Mouse (Mus musculus): ENCODE data around the gene Coa7. TPM values are rescaled to one million over a fixed set of nuclear protein-coding genes. Genes with fewer than 3 reads are reported as not detected.
A peak's percentile ranks its signal among the peaks of the same experiment; 100 is the strongest.

Coa7 gene
- polyA plus RNA-seq, 1 experiment from 2014 or later: 56.7 TPM

DNA sequence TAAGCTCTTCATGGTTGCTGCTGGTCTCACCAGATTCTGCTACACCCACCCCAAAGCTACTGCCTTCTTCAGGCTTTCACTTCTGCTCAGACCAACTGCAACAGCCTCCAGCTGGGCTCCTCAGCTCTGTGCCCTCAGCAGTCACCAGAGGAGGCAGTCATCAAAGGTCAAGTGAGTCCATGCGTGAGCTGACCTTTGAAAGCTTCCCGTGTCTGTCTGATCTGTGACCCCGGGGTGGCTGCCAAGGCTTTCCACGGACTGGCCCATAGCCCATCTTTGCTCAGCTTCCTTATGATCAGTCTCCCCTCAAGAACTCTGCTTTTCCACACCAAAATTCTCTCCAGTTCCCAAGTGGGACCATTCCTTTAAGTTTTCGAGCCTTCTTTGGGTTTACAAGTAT is 41.3 kb downstream of the Coa7 start:
- Histone ChIP-seq H3K4me2 (ENCODE audit: low read length) (no peak overlapping the region), H3K27ac (ENCODE audit: low read length) (no peak overlapping the region), H3K9me3 (ENCODE audit: control insufficient read depth, low read length) (no peaks in the 10 kb centered on the region), H3K9ac (replicated peaks; ENCODE audit: low read depth, low read length) (no peak overlapping the region), H3K36me3 (ENCODE audit: control insufficient read depth, insufficient read depth) (no peaks in the 10 kb centered on the region), H3K4me3 (replicated peaks; ENCODE audit: low read length) (no peak overlapping the region), H3K4me1 (replicated peaks; ENCODE audit: control insufficient read depth, insufficient read depth, low read length) (peaks cover under 1% of the 10 kb centered on the region; the same call in 1 of the 2 replicates), H3K27me3 (replicated peaks; ENCODE audit: control insufficient read depth, insufficient read depth, low read length) (no peaks in the 10 kb centered on the region)
- WGBS: 54% methylated on average over 5 of the region's 5 CpGs
- no peak for ATAC-seq

DNA sequence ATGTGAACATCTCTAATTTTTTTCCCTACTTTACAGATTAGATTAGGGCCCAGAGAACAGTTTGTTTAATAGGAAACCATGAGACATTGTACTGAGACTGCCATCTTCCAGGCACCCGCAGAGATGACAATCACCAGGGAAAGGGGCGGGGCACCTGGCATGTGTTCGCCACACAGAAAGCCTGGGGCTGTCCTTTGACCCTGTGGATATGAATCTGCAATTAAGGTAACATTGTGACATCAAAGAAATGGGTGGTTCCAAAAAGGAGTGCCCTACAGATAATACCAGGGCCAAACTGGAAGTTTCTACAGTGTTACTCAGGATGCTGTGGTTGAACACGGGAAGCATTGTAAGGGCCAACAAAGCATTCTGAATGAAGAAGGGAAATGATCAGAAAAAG is 42.5 kb downstream of the Coa7 start:
- Histone ChIP-seq H3K9ac (replicated peaks; ENCODE audit: low read depth, low read length) (no peak overlapping the region), H3K36me3 (ENCODE audit: control insufficient read depth, insufficient read depth) (no peaks in the 10 kb centered on the region), H3K4me1 (replicated peaks; ENCODE audit: control insufficient read depth, insufficient read depth, low read length) (no peaks in the 10 kb centered on the region), H3K4me3 (replicated peaks; ENCODE audit: low read length) (no peak overlapping the region), H3K4me2 (ENCODE audit: low read length) (no peak overlapping the region), H3K27me3 (replicated peaks; ENCODE audit: control insufficient read depth, insufficient read depth, low read length) (no peaks in the 10 kb centered on the region), H3K27ac (ENCODE audit: low read length) (no peak overlapping the region), H3K9me3 (ENCODE audit: control insufficient read depth, low read length) (no peaks in the 10 kb centered on the region)
- WGBS: 68% methylated on average over 4 of the region's 4 CpGs
- no peak for ATAC-seq

DNA sequence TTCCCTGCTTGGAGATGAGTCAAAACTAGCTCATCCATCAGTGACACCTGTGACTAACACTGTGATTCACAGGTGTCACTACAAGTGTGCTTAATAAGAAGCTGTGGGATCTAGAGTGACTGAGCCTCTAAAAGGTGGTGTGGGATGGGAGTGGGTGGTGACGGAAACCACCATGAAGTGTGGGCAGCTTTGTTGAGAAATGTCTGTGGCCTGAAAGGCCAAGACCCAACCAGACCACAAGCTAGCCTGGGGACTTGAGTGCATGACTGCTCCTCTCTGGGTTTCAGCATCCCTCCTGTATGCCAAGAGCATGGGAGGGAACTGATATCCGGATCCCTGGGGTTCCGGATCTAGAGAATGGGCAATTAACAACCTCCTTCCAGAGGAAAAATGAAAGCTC is 43.5 kb downstream of the Coa7 start:
- ATAC-seq: no peak
- Histone ChIP-seq H3K9me3 (ENCODE audit: control insufficient read depth, low read length) (no peaks in the 10 kb centered on the region), H3K9ac (replicated peaks; ENCODE audit: low read depth, low read length) (no peak overlapping the region), H3K27me3 (replicated peaks; ENCODE audit: control insufficient read depth, insufficient read depth, low read length) (no peaks in the 10 kb centered on the region), H3K4me2 (ENCODE audit: low read length) (no peak overlapping the region), H3K27ac (ENCODE audit: low read length) (no peak overlapping the region), H3K4me1 (replicated peaks; ENCODE audit: control insufficient read depth, insufficient read depth, low read length) (no peaks in the 10 kb centered on the region), H3K4me3 (replicated peaks; ENCODE audit: low read length) (no peak overlapping the region), H3K36me3 (ENCODE audit: control insufficient read depth, insufficient read depth) (no peaks in the 10 kb centered on the region)
- 78% methylated on average over 3 of the region's 3 CpGs for WGBS

DNA sequence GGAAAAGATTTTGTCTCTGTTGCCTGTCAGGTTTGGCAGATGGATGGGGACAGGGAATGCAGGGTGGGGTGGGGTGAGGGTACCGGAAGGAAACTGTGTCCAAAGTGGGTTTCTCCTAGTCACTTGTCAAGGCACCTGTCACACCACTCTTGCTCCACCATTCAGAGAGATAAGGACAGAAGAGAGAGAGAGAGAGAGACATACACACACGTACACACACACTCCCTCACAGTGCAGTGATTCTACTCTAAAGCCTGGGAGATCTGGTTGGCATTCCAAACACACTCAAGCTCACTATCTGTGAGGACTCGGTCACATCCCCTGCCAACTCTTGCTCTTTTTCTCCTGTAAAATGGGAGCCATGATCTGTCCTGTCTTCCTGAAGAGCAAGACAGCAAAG is 44.2 kb downstream of the Coa7 start:
- Histone ChIP-seq H3K9me3 (ENCODE audit: control insufficient read depth, low read length) (no peaks in the 10 kb centered on the region), H3K4me2 (ENCODE audit: low read length) (no peak overlapping the region), H3K36me3 (ENCODE audit: control insufficient read depth, insufficient read depth) (no peaks in the 10 kb centered on the region), H3K4me1 (replicated peaks; ENCODE audit: control insufficient read depth, insufficient read depth, low read length) (no peaks in the 10 kb centered on the region), H3K27me3 (replicated peaks; ENCODE audit: control insufficient read depth, insufficient read depth, low read length) (no peaks in the 10 kb centered on the region), H3K4me3 (replicated peaks; ENCODE audit: low read length) (no peak overlapping the region), H3K27ac (ENCODE audit: low read length) (no peak overlapping the region), H3K9ac (replicated peaks; ENCODE audit: low read depth, low read length) (no peak overlapping the region)
- WGBS: 80% methylated on average over 3 of the region's 3 CpGs
- no peak for ATAC-seq

DNA sequence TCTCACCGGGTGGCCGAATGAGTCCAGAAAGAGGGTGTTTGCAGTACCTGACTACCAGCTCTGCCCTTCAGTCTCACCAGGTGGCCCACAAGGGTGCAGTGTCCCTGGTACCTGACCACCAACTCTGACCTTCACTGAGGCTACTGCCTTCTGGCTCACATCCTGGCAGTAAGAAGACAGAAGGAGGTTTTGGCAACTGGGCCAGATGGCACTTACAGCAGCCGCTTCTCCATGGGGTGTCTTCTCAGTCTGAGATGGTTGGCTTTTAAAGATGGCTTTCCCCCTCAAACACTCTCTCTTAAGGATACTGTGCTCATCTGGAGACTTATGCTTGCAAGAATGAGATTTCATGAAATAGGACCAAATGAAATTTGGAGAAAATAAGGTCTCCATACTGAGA is 51.5 kb downstream of the Coa7 start:
- Histone ChIP-seq H3K36me3 (ENCODE audit: control insufficient read depth, insufficient read depth) (no peaks in the 10 kb centered on the region), H3K4me3 (replicated peaks; ENCODE audit: low read length) (no peak overlapping the region), H3K4me1 (replicated peaks; ENCODE audit: control insufficient read depth, insufficient read depth, low read length) (peaks cover 3% of the 10 kb centered on the region; the same call in 1 of the 2 replicates), H3K27me3 (replicated peaks; ENCODE audit: control insufficient read depth, insufficient read depth, low read length) (peaks cover 13% of the 10 kb centered on the region), H3K4me2 (ENCODE audit: low read length) (no peak overlapping the region), H3K27ac (ENCODE audit: low read length) (no peak overlapping the region), H3K9me3 (ENCODE audit: control insufficient read depth, low read length) (no peaks in the 10 kb centered on the region), H3K9ac (replicated peaks; ENCODE audit: low read depth, low read length) (no peak overlapping the region)
- 88% methylated on average over 3 of the region's 3 CpGs for WGBS
- ATAC-seq: no peak

DNA sequence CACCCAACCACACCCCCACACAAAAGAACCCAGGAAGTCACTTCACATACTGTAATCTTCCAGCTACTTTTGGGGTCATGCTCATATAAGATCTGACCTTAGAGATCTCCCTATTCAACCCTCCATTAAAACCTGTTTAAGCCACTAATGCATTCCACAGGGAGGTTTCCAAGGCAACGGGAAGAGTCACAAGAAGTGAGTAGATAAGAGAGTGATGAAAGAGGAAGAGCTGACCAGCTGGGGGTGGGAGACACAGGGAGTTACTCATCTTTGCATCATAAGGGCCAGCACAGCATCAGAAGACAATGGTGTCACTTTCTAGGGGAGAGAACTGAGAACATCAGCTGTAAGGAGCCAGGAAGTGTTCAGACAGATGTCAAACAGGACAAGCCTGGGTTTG is 52.2 kb downstream of the Coa7 start:
- no peaks in the 10 kb centered on the region for H3K36me3 ChIP-seq (ENCODE audit: control insufficient read depth, insufficient read depth)
- H3K27ac ChIP-seq (ENCODE audit: low read length): no peak overlapping the region
- no peak overlapping the region for H3K4me3 ChIP-seq (replicated peaks; ENCODE audit: low read length)
- WGBS: 21% methylated on average over 1 of the region's 1 CpGs
- H3K27me3 ChIP-seq (replicated peaks; ENCODE audit: control insufficient read depth, insufficient read depth, low read length): peaks cover 17% of the 10 kb centered on the region
- ATAC-seq: no peak
- peaks cover 3% of the 10 kb centered on the region; the same call in 1 of the 2 replicates for H3K4me1 ChIP-seq (replicated peaks; ENCODE audit: control insufficient read depth, insufficient read depth, low read length)
- no peak overlapping the region for H3K9ac ChIP-seq (replicated peaks; ENCODE audit: low read depth, low read length)
- H3K9me3 ChIP-seq (ENCODE audit: control insufficient read depth, low read length): no peaks in the 10 kb centered on the region
- no peak overlapping the region for H3K4me2 ChIP-seq (ENCODE audit: low read length)

DNA sequence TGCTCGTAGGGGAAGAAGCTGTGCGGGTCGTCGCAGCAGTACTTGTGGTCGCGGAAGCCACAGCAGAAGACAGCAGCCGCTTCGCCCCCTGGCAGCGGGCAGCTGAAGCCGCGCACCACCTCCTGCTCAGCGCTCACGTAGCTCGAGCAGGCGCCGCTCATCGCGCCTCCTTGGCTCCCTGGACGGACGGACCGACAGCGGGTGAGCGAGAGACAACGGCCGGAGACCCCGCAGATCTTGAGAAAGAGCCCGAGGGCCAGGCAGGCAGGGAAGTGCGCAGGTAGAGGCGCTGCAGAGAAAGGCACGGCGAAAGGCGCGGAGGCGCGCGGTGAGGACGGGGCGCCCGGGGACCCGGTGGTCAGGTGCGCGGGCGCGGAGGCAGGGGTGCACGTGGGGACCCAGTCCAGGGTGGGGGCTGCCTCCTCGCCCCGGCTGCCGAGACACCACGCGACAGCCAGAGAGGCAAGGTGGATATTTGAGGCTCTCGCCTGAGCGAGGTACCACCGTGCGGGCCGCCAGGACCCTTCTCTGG is 55.3 kb downstream of the Coa7 start, which contains the start of gene Shisal2a:
Shisal2a (minus strand) TSS at position 167 of the 532 bp plus-strand sequence.
- Histone ChIP-seq H3K4me2 (ENCODE audit: low read length) (peak within 1 kb of the TSS; percentile 57), H3K27ac (ENCODE audit: low read length) (no peak within 1 kb of the TSS), H3K4me1 (replicated peaks; ENCODE audit: control insufficient read depth, insufficient read depth, low read length) (peaks cover 16% of the 10 kb centered on the region), H3K9ac (replicated peaks; ENCODE audit: low read depth, low read length) (peak within 1 kb of the TSS; percentile 61), H3K4me3 (replicated peaks; ENCODE audit: low read length) (peak within 1 kb of the TSS; percentile 43), H3K36me3 (ENCODE audit: control insufficient read depth, insufficient read depth) (no peaks in the 10 kb centered on the region), H3K27me3 (replicated peaks; ENCODE audit: control insufficient read depth, insufficient read depth, low read length) (peaks cover 17% of the 10 kb centered on the region), H3K9me3 (ENCODE audit: control insufficient read depth, low read length) (no peaks in the 10 kb centered on the region)
- peak; percentile 49 for ATAC-seq
- WGBS: 2% methylated on average over 55 of the region's 55 CpGs

DNA sequence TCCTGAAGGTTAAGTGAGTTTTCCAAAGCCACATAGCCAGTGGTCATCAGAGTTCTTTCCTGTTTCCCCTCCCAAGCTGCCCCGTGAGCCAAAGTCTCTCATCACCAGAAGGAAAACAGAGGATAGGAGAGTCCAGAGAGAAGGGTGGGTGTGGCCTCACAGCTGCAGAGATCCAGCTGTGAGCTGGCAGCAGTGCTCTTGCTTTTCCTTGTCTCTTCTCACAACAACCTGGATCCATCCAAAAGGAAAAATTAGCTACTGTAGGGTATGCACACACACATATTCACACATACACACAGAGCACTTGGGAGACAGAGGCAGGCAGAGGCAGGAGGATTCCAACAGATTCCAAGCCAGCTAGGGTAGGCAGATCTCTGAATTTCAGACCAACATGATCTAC is 58.1 kb downstream of the Coa7 start:
- H3K4me3 ChIP-seq (replicated peaks; ENCODE audit: low read length): no peak overlapping the region
- 38% methylated on average over 1 of the region's 1 CpGs for WGBS
- no peaks in the 10 kb centered on the region for H3K9me3 ChIP-seq (ENCODE audit: control insufficient read depth, low read length)
- H3K27me3 ChIP-seq (replicated peaks; ENCODE audit: control insufficient read depth, insufficient read depth, low read length): peaks cover 17% of the 10 kb centered on the region
- H3K4me2 ChIP-seq (ENCODE audit: low read length): no peak overlapping the region
- peaks cover 17% of the 10 kb centered on the region for H3K4me1 ChIP-seq (replicated peaks; ENCODE audit: control insufficient read depth, insufficient read depth, low read length)
- ATAC-seq: no peak
- no peak overlapping the region for H3K9ac ChIP-seq (replicated peaks; ENCODE audit: low read depth, low read length)
- H3K36me3 ChIP-seq (ENCODE audit: control insufficient read depth, insufficient read depth): no peaks in the 10 kb centered on the region
- no peak overlapping the region for H3K27ac ChIP-seq (ENCODE audit: low read length)

DNA sequence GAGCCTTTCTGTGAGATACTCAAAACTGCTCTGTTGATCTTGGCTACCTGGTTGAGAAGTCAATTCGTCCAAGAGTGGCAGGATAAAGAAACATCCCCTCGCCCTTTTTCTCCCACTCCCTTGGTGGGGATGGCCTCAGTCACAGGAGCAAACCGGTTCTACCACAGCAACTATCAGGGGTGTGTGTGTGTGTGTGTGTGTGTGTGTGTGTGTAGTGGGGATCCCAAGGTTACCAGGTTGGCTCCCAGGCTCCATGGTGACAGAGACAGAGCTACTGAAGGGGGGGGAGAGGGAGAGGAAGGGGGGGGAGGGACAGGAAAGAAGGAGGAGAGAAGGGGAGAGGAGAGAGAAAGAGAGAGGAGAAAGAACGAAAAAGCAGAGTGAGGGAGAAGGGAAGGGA is 59.2 kb downstream of the Coa7 start:
- WGBS: 50% methylated on average over 4 of the region's 4 CpGs
- Histone ChIP-seq H3K36me3 (ENCODE audit: control insufficient read depth, insufficient read depth) (no peaks in the 10 kb centered on the region), H3K4me2 (ENCODE audit: low read length) (peak overlapping the region; percentile 79), H3K9ac (replicated peaks; ENCODE audit: low read depth, low read length) (peak overlapping the region; percentile 76), H3K27ac (ENCODE audit: low read length) (peak overlapping the region; percentile 14), H3K27me3 (replicated peaks; ENCODE audit: control insufficient read depth, insufficient read depth, low read length) (peaks cover 16% of the 10 kb centered on the region), H3K4me3 (replicated peaks; ENCODE audit: low read length) (peak overlapping the region; percentile 44), H3K4me1 (replicated peaks; ENCODE audit: control insufficient read depth, insufficient read depth, low read length) (peaks cover 17% of the 10 kb centered on the region), H3K9me3 (ENCODE audit: control insufficient read depth, low read length) (no peaks in the 10 kb centered on the region)
- ATAC-seq: peak; percentile 30
